Mouse (Mus musculus) limb, embryonic 10.5 days (tissue): ENCODE measurements around the gene Scarf1. TPM values are rescaled to one million over a fixed set of nuclear protein-coding genes. Genes with fewer than 3 reads are reported as not detected.

Experiments used
- DNase-seq: peaks from one replicate; pipeline ENCODE4 v3.0.0-alpha.2; 2017; ENCODE audit warnings: low spot score
- H3K27ac ChIP-seq: fragments of 300-500 bp; sonication (generic); 2 replicates; pipeline ENCODE4 v1.5.1; 2016; ENCODE audit warnings: mild to moderate bottlenecking
- H3K27me3 ChIP-seq: fragments of 300-500 bp; sonication (generic); 2 replicates; pipeline ENCODE4 v1.6.1; 2016; ENCODE audit warnings: low read depth, mild to moderate bottlenecking; ENCODE audit not compliant: poor library complexity, severe bottlenecking
- H3K36me3 ChIP-seq: fragments of 300-500 bp; sonication (generic); 2 replicates; pipeline ENCODE4 v1.6.1; 2016; ENCODE audit warnings: mild to moderate bottlenecking, moderate library complexity
- H3K4me1 ChIP-seq: fragments of 300-500 bp; sonication (generic); 2 replicates; pipeline ENCODE4 v1.6.1; 2016
- H3K4me3 ChIP-seq: fragments of 300-500 bp; sonication (generic); 2 replicates; pipeline ENCODE4 v1.5.1; 2016; ENCODE audit warnings: mild to moderate bottlenecking, moderate library complexity
- H3K9me3 ChIP-seq: fragments of 300-500 bp; sonication (generic); replicated peaks from 2 replicates; pipeline ENCODE4 v1.6.1; 2016; ENCODE audit warnings: mild to moderate bottlenecking
- WGBS: fragments of 180-500 bp; shearing (Covaris S2); methylation state at CpG from one replicate; pipeline ENCODE4 v1.1.7; 2016; 5-methylcytosine and 5-hydroxymethylcytosine counted together
- microRNA counts: library from miRNA; unstranded; fragments of <30 nt; microRNA quantifications from one replicate; lab custom pipeline; 2017
- microRNA-seq: library from miRNA; unstranded; fragments of <30 nt; microRNA quantifications from one replicate; pipeline ENCODE4, GENCODE M21; 2017
- polyA plus RNA-seq: library from polyadenylated mRNA; unstranded; fragments of >200 nt; fragmentation: Nextera tagmentation; extraction: Ambion mirVana; gene quantifications from 2 replicates; pipeline ENCODE4 v1.2.1, GENCODE M21; 2016

The Scarf1 gene
- polyA plus RNA-seq, 1 experiment from 2014 or later, result 7.0 TPM

DNA sequence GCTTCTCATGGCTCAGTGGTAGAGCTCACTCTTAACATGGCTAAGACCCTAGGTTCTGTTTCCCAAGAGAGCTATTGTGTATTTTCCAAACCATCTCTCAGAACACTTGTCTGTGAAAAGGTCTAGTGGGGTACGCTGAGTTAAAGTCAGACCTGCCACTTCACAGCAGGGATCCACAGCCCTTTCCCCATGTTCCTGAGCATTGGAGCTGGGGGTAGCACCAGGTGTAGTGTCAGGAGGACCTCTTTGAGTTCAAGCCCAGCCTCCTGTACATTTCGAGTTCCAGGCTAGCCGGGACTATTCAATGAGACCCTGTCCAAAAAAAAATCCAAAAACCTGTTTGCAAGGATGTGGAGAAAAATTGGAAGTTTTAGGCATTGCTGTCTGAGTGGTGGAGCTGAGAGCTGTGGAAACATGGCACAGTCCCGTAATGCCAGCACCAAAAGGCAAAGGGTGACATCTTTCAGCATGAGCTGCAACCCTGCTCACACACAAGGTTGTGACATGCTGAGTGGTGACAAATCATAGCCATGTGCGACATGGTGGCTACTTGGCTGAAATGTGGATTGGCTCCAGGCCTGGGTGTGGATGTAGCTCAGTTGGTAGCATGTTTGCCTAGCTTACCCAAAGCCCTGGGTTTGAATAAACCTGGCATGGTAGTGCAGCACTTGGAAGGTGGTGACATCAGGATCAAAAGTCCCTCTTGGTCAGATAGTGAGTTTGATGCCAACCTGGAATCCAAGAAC, 61.2 kb downstream of the Scarf1 start:
- no peaks in the 10 kb centered on the region for H3K36me3 ChIP-seq
- H3K4me3 ChIP-seq, result no peak overlapping the region
- H3K9me3 ChIP-seq, result no peaks in the 10 kb centered on the region
- no peak overlapping the region for H3K27ac ChIP-seq
- no peaks in the 10 kb centered on the region for H3K27me3 ChIP-seq
- peaks cover 36% of the 10 kb centered on the region for H3K4me1 ChIP-seq
- WGBS, result 81% methylated on average over 5 of the region's 5 CpGs
- DNase-seq, result no peak

- 82% methylated on average over 9 of the region's 9 CpGs for WGBS
- Histone ChIP-seq H3K4me1 (peaks cover 36% of the 10 kb centered on the region), H3K27ac (no peak overlapping the region), H3K4me3 (no peak overlapping the region), H3K27me3 (no peaks in the 10 kb centered on the region), H3K36me3 (no peaks in the 10 kb centered on the region), H3K9me3 (no peaks in the 10 kb centered on the region)
- DNase-seq, result no peak
These were observed 62.3 kb downstream of the Scarf1 start for GRCm38 (mm10) chr11:75575560-75576123.

MicroRNA genes within 50 kb of the gene (microRNA counts, 519-probe panel; counts per million panel counts)
- microRNA mmu-miR-22 (lab: Ali Mortazavi, UCI), result 4,922 counts per million, percentile 86 among the panel's probes with 10 or more counts

Small RNAs within 50 kb of the gene (microRNA-seq; reads per million reads assigned to microRNA genes)
- gene Mir22 (1,210 reads per million, percentile 77 among the genes with 10 or more reads in this experiment), gene Mir3971 (not detected)

Other genes with a start within 250 kb of the Scarf1 start
- gene Rpa1, start 165.2 kb upstream of the Scarf1 start, polyA plus RNA-seq, result 178 and 185 TPM in 2 replicates
- 15.0 and 17.1 TPM in 2 replicates for gene Smyd4, start 165.1 kb upstream of the Scarf1 start, polyA plus RNA-seq
- gene Serpinf1, start 90.8 kb upstream of the Scarf1 start, polyA plus RNA-seq, result 214 and 217 TPM in 2 replicates
- 0.36 TPM in 1 of 2 replicates, not detected in the other for gene Serpinf2, start 73.9 kb upstream of the Scarf1 start, polyA plus RNA-seq
- 5.6 and 6.6 TPM in 2 replicates for gene Wdr81, start 58.8 kb upstream of the Scarf1 start, polyA plus RNA-seq
- 9.2 and 9.8 TPM in 2 replicates for gene Tlcd2, start 51.8 kb upstream of the Scarf1 start, polyA plus RNA-seq
- 81.7 and 82.6 TPM in 2 replicates for gene Prpf8, start 26.7 kb upstream of the Scarf1 start, polyA plus RNA-seq
- 0.25 and 0.46 TPM in 2 replicates for gene Rilp, start 3.4 kb upstream of the Scarf1 start, polyA plus RNA-seq
- gene Slc43a2, start 18.2 kb downstream of the Scarf1 start, polyA plus RNA-seq, result 3.4 and 4.9 TPM in 2 replicates
- 60.9 and 68.8 TPM in 2 replicates for gene Pitpna, start 74.6 kb downstream of the Scarf1 start, polyA plus RNA-seq
- 14.4 and 17.6 TPM in 2 replicates for gene Inpp5k, start 117.4 kb downstream of the Scarf1 start, polyA plus RNA-seq
- 19.7 and 20.2 TPM in 2 replicates for gene Myo1c, start 137.0 kb downstream of the Scarf1 start, polyA plus RNA-seq
- 105 and 123 TPM in 2 replicates for gene Crk, start 165.7 kb downstream of the Scarf1 start, polyA plus RNA-seq
- gene Ywhae, start 219.3 kb downstream of the Scarf1 start, polyA plus RNA-seq, result 1,115 and 1,137 TPM in 2 replicates